Mouse (Mus musculus): ENCODE measurements around the gene Pdzk1. TPM values are rescaled to one million over a fixed set of nuclear protein-coding genes. Genes with fewer than 3 reads are reported as not detected.
A peak's percentile ranks its signal among the peaks of the same experiment; 100 is the strongest.

Pdzk1 gene
- total and polyA plus RNA-seq, 3 experiments, result 0.18 to 0.27 TPM; not detected in 1

- TF ChIP-seq TCF12 (IDR thresholded peaks at IDR 0.05; ENCODE audit: low read depth, low read length) (peak; percentile 11; the same call in 1 of the 2 replicates), MAX (IDR thresholded peaks at IDR 0.05; ENCODE audit: low read length) (peak; percentile 97), MXI1 (IDR thresholded peaks at IDR 0.05; ENCODE audit: low read depth, low read length) (peak; percentile 74), MYB (IDR thresholded peaks at IDR 0.05; ENCODE audit: low read depth, low read length) (0 out of 2 replicates have a peak, but pooled peaks have one; percentile 36)
These were observed 16.5 kb upstream of the Pdzk1 start (continued) for GRCm38 (mm10) chr3:96812395-96813091.

- peaks cover 0 to 3% of the 10 kb centered on the region in 2 experiments; a peak in 2 of 4 replicates for H3K27me3 ChIP-seq (ENCODE audit: control insufficient read depth in 1 of 2, insufficient read depth in 2 of 2, low read length in 2 of 2)
- peaks cover 7 to 14% of the 10 kb centered on the region in 2 experiments; a peak in 3 of 4 replicates for H3K4me1 ChIP-seq (ENCODE audit: control insufficient read depth in 1 of 2, insufficient read depth in 2 of 2, low read length in 2 of 2)
- no peaks in the 10 kb centered on the region; the same call in 1 of the 2 replicates for H3K79me2 ChIP-seq (ENCODE audit: control insufficient read depth, insufficient read depth, low read length, poor library complexity)
- H3K9ac ChIP-seq (ENCODE audit: control insufficient read depth, low read depth, low read length, poor library complexity, severe bottlenecking), result peak overlapping the region; percentile 68
- no peaks in the 10 kb centered on the region for H3K9me3 ChIP-seq (replicated peaks; ENCODE audit: insufficient read depth, low read length)
- H3K4me3 ChIP-seq (ENCODE audit: control insufficient read depth in 1 of 2, insufficient read depth in 1 of 2, low read depth in 2 of 2, low read length in 2 of 2), result peak overlapping the region; percentile 62 to 67
- DNase-seq (ENCODE audit: low read depth, low spot score), result peak; percentile 95
- peaks cover 0 to 16% of the 10 kb centered on the region in 2 experiments; a peak in 2 of 4 replicates for H3K36me3 ChIP-seq (ENCODE audit: control insufficient read depth in 1 of 2, insufficient read depth in 2 of 2, low read length in 2 of 2)
- peak overlapping the region; percentile 47 for H3K27ac ChIP-seq (ENCODE audit: control insufficient read depth, low read depth, low read length)
- TF ChIP-seq POLR2A (IDR thresholded peaks at IDR 0.05; ENCODE audit: control insufficient read depth in 1 of 2, insufficient read depth in 1 of 2, low read depth in 1 of 2, low read length in 2 of 2, poor library complexity in 1 of 2) (0 out of 4 replicates have a peak, but pooled peaks of 1 of the 2 experiments have one; percentile 17), TCF12 (IDR thresholded peaks at IDR 0.05; ENCODE audit: low read depth, low read length) (no peak; the same call in 1 of the 2 replicates), SMC3 (IDR thresholded peaks at IDR 0.05; ENCODE audit: low read depth, low read length) (peak; percentile 66), MAX (IDR thresholded peaks at IDR 0.05; ENCODE audit: low read length) (peak; percentile 94), MYC (IDR thresholded peaks at IDR 0.05; ENCODE audit: low read depth, low read length) (peak; percentile 99), KAT2A (conservative IDR thresholded peaks at IDR 0.05; ENCODE audit: low read depth, low read length) (no peak), CHD1 (IDR thresholded peaks at IDR 0.05; ENCODE audit: low read depth, low read length) (no peak), ZC3H11A (IDR thresholded peaks at IDR 0.05; ENCODE audit: low read depth, low read length) (no peak), HCFC1 (IDR thresholded peaks at IDR 0.05; ENCODE audit: low read depth, low read length) (no peak), EP300 (IDR thresholded peaks at IDR 0.05; ENCODE audit: low read depth in 1 of 2, low read length in 2 of 2) (no peak), CTCF (IDR thresholded peaks at IDR 0.05 in 2 of 3, conservative IDR thresholded peaks at IDR 0.05 in 1 of 3; ENCODE audit: control insufficient read depth in 1 of 3, insufficient read depth in 1 of 3, low read depth in 2 of 3, low read length in 3 of 3, poor library complexity in 1 of 3, severe bottlenecking in 1 of 3) (peak in 2 of 3 experiments; percentile 76 to 81; a peak in 5 of 6 replicates), MAFK (IDR thresholded peaks at IDR 0.05; ENCODE audit: borderline replicate concordance, low read depth, low read length) (no peak), ETS1 (IDR thresholded peaks at IDR 0.05; ENCODE audit: low read depth, low read length) (peak; percentile 41), RCOR1 (IDR thresholded peaks at IDR 0.05; ENCODE audit: low read depth, low read length) (no peak; the same call in 1 of the 2 replicates), MYB (IDR thresholded peaks at IDR 0.05; ENCODE audit: low read depth, low read length) (no peak), GATA1 (IDR thresholded peaks at IDR 0.05; ENCODE audit: low read depth, low read length) (peak; percentile 38; the same call in 1 of the 2 replicates), ZNF384 (IDR thresholded peaks at IDR 0.05; ENCODE audit: low read depth, low read length) (no peak), NRF1 (IDR thresholded peaks at IDR 0.05; ENCODE audit: insufficient read depth, low read depth, low read length, poor library complexity, severe bottlenecking) (no peak), MAZ (IDR thresholded peaks at IDR 0.05; ENCODE audit: low read depth, low read length) (peak; percentile 53; the same call in 1 of the 2 replicates), MEF2A (IDR thresholded peaks at IDR 0.05; ENCODE audit: extremely low read depth, insufficient replicate concordance, low read depth, low read length, poor library complexity, severe bottlenecking) (no peak), NELFE (IDR thresholded peaks at IDR 0.05; ENCODE audit: low read depth, low read length) (no peak), GABPA (IDR thresholded peaks at IDR 0.05; ENCODE audit: low read depth, low read length) (no peak), ELF1 (IDR thresholded peaks at IDR 0.05; ENCODE audit: low read depth, low read length) (no peak), TAL1 (IDR thresholded peaks at IDR 0.05; ENCODE audit: low read length) (peak; percentile 21; the same call in 1 of the 2 replicates), ZMIZ1 (IDR thresholded peaks at IDR 0.05; ENCODE audit: low read depth, low read length) (no peak), POLR2AphosphoS2 (IDR thresholded peaks at IDR 0.05; ENCODE audit: low read length) (no peak), USF1 (IDR thresholded peaks at IDR 0.05; ENCODE audit: low read depth, low read length) (peak; percentile 70), RAD21 (IDR thresholded peaks at IDR 0.05; ENCODE audit: low read depth, low read length) (peak; percentile 67), TBP (IDR thresholded peaks at IDR 0.05; ENCODE audit: low read depth, low read length) (peak; percentile 14; the same call in 1 of the 2 replicates), UBTF (IDR thresholded peaks at IDR 0.05; ENCODE audit: borderline replicate concordance, insufficient read depth, low read depth, low read length) (no peak), E2F4 (IDR thresholded peaks at IDR 0.05; ENCODE audit: borderline replicate concordance, low read depth, low read length) (no peak)
These were observed 16.0 kb upstream of the Pdzk1 start for GRCm38 (mm10) chr3:96813106-96813505.
